Mouse (Mus musculus) ES-CJ7 (cell line): ENCODE data around the gene Rbm47.
"Not testable (repeated sequence)": the region's sequence is repeated elsewhere in the genome, so short reads cannot be mapped to it uniquely, and the experiment has no call there.

ENCODE experiments used
- DNase-seq: peaks from one replicate; pipeline ENCODE4 v3.0.0; 2011; ENCODE audit warnings: low read depth, low spot score

The Rbm47 gene

DNA sequence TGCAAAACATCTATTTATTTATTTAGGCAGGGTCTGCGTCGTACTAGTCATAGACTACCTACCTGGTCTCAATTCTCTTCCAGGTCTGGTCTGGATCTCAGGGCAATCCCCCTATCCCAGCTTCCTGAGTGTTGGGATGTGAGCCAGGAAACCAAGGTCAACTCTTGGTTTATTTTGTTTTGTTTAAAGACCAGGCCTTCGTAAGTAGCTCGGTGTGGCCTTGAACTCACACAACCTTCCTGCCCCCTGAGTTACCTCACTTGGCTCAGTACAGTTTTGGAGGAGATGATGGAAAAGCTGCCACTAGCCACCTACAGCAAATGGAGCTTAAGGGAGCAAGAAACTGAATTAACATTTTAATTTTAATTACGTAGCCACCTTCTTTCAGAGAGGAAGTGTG lies 144.7 kb downstream of the Rbm47 start:
- peak; percentile 19 for DNase-seq

DNA sequence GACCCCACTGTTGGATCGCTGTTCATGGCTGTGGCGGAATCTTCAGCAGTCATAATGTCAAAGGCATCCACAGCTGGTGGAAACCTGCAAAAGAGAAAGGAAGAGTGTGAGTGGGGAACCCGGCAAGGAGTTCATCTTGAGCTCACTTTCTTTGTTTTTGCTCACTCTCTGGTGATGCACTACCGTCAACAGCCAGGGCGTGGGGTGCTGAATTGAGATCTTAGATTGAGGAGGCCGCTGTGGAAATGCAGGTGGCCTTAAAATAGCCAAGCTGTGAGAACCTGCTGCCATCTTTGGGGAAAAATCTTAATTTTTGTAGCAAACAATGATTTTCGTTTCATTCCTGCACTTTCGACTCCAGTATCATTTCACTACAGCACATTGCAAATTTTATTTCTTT lies 145.7 kb downstream of the Rbm47 start:
- peak; percentile 26 for DNase-seq

GRCm38 (mm10) chr5:66026796-66027195 lies 146.1 kb downstream of the Rbm47 start:
- DNase-seq = peak; percentile 27

- DNase-seq = no peak
Observed at GRCm38 (mm10) chr5:66015449-66015961, 157.4 kb downstream of the Rbm47 start.

- DNase-seq = no peak
Observed at GRCm38 (mm10) chr5:66014437-66014836, 158.5 kb downstream of the Rbm47 start.

GRCm38 (mm10) chr5:66013999-66014398 lies 158.9 kb downstream of the Rbm47 start:
- DNase-seq = no peak

GRCm38 (mm10) chr5:66008245-66008967 lies 164.5 kb downstream of the Rbm47 start:
- DNase-seq = no peak

GRCm38 (mm10) chr5:66005041-66005678 lies 167.8 kb downstream of the Rbm47 start:
- peak; percentile 49 for DNase-seq

DNA sequence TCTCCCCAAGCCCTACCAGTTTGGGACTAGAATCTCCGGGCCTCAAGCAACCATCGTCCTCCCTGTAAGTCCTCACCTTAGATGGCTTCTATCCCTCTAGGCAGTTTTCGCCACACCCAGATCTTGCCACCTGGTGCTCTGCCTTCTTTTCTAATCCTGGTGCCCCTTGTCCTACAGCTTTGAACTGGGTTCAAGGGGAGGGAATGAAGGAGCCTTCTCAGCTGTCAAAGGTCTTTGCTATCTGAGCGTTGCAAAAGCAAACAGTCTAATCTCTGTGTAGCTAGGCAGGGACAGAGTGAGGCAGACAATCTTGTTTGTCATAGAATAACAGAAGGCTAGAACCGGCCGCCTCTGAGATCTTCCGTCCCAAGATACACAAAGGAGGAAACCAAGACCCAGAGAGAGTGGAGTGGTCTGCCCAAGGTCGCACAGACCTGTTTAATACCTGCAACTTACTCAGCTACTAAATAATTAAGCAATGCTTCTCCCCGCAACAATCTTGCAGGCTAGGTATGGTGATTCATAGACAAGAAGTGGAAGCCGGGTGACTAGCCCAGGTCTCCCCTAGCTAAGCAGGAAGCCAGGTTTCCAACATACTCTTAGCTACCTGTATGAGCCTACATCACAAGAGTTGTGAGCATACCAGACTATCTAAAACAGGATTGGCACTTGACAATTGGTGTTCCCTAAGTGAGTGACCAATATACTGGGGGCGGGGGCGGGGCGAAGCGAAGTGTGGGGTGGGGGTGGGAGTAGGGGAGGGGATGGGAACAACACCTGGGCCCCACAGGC lies 168.6 kb downstream of the Rbm47 start, which contains the start of gene 9130230L23Rik:
TSS of gene 9130230L23Rik (minus strand) at position 152 of the 792 bp plus-strand sequence.
- DNase-seq = peak; percentile 23

GRCm38 (mm10) chr5:66001232-66001631 lies 171.7 kb downstream of the Rbm47 start:
- peak; percentile 17 for DNase-seq

DNA sequence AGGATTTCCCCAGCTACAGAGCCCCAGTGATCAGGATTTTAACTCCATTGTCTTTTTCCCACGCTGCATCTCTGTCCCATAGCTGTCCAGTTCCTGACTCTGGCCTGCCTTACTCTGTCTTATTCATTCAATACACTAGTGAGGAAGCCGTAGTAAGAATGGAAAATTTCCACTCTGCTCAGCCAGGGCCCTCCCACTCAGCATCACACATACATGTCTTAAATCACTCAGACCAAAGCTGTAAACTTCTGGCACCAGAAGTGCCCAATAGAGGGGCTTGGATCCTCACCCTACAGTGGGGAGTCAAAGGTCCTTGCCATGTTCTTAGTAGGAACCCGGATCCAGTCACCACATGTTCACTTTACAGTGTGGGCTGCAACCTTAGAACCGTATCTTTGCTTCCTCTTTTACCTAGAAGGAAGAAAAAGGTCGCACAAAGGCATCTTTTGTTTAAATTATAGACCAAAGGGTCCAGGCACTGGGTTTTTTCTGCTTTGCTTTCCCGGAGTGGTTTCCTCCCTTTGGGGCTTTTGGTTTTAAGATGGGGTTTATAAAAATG lies 172.3 kb downstream of the Rbm47 start:
- DNase-seq = no peak

DNA sequence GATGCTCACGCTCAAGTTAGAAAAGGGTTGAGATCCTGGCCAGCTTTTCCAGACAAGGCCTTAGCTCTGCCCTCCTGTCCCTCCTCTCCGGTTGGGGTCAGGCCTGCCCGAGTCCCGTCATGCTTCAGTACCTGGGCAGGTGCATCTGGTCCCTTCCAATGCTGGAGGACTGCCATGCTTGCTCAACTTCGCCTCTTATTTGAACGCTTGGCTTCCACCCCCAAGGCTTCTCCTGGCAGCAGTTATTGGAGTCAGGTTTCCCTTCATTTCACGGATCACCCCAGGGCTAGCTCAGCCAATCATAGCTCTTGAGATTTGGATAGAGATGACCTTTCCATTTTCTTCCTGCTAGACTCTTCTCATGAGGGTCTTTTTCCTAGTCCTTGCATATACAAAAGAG lies 172.8 kb downstream of the Rbm47 start:
- DNase-seq = no peak

GRCm38 (mm10) chr5:65999106-65999505 lies 173.8 kb downstream of the Rbm47 start:
- DNase-seq = no peak

- DNase-seq = no peak
Observed at GRCm38 (mm10) chr5:65997813-65998212, 175.1 kb downstream of the Rbm47 start.

DNA sequence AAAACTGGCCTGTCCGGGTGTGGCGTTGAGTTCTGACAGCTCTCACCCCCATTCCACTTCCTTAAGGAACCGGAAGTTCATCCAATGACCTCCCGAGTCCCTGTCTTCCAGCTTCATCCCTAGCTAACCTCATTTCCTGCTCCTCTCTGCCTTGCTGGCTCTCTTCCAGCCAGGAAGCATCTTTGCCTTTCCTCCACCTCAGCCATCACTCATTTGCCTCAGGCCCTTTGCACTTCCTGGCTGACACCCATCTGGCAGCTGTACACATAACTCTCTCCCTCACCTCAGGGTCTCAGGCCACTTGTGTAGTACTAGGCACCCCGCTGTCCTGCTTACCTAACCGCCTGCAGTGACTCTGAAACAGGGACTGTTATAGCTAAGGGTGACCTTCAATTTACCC lies 178.3 kb downstream of the Rbm47 start:
- peak; percentile 50 for DNase-seq

DNA sequence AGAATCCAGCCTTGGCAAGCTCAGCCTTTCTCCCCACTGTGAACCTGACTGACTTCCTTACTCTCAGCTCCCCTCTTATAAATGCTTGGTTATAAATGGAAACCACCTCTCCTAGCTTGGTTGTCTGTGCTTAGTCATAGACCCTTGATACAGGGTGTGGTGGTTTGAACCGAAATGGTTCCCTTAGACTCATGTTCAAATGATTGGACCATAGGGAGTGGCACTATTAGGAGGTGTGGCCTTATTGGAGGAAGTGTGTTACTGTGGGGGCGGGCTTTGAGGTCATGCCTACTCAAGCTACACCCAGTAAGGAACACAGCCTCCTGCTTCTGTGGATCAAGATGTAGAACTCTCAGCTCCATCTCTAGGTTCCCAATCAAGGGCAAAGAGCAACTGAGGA lies 181.7 kb downstream of the Rbm47 start:
- DNase-seq = peak; percentile 76

DNA sequence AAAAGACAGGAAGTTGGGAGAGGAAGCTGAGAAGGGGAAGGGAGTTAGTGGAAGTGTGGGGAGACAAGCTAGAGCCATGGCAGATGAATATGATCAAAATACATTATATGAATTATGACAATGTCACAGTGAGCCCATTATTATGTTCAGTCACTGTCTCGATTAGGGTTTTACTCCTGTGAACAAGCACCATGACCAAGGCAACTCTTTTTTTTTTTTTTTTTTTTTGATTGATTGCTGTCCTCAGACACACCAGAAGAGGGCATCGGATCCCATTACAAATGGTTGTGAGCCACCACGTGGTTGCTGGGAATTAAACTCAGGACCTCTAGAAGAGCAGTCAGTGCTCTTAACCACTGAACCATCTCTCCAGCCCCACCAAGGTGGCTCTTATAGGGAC lies 185.9 kb downstream of the Rbm47 start:
- not testable (repeated sequence) for DNase-seq

DNA sequence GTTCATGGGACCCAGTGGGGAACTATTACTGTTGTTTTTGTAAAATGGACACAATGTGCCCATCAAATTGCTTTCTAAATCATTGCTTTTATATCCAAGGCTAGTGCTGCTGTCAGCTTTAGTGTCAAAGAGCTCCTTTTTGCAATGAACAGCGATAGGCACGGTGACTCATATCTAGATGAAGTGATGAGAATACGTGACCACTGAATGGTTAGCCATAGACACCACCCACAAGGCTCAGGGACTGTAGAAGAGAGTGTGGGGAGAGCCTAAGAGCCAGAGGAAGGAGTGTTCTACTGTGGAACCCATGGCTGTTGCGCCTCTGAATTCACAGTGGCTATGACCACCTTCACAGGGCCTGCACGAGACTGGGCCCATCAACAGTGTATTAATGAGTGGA lies 186.5 kb downstream of the Rbm47 start:
- no peak for DNase-seq

- DNase-seq = peak; percentile 89
Observed at GRCm38 (mm10) chr5:65975731-65976130, 197.2 kb downstream of the Rbm47 start.

DNA sequence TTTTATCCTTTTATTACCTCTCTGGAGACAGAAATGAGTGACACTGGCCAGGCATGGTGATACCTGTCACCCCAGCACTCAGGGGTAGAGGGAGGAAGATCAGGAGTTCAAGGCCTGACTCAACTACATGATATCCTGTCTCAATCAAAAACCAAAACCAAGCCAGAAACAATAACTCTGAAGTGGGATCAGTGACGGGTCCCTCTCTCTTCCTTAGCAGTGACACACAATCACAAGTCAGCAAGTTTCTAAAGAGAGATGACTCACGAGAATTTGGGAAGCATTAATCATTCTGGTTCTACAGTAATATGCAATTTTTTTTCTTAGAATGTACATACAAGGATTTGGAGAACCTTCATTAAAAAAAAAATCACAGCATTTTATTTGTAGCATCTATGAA lies 199.7 kb downstream of the Rbm47 start:
- no peak for DNase-seq

GRCm38 (mm10) chr5:65968004-65968403 lies 204.9 kb downstream of the Rbm47 start:
- peak; percentile 73 for DNase-seq

GRCm38 (mm10) chr5:65967091-65967490 lies 205.8 kb downstream of the Rbm47 start:
- DNase-seq = peak; percentile 58
